Mouse (Mus musculus): ENCODE data around the gene Nxf3. TPM values are rescaled to one million over a fixed set of nuclear protein-coding genes. Genes with fewer than 3 reads are reported as not detected.
"Not testable (repeated sequence)": the region's sequence is repeated elsewhere in the genome, so short reads cannot be mapped to it uniquely, and the experiment has no call there.

The Nxf3 gene
- polyA plus RNA-seq, 1 experiment from 2014 or later = not detected

DNA sequence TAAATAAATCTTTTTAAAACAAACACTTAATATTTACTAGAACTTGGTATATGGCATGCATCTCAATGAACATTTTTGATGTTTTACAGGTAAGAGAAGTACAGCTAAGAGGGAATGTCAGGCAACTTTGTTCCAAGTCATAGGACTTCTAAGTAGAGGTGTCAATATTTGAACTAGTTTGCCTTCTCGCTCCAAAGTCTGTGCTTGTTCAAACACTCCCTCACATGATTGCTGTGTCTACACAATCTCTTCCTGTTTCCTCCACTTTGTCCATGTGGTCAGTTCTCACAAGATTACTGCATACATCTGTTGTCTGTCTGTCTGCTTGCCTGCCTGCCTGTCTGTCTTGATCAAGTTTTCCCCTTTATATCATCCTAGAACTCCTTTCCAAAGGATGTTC, 24.4 kb downstream of the Nxf3 start:
- Histone ChIP-seq H3K4me2 (ENCODE audit: low read length) (no peak overlapping the region), H3K27ac (no peak overlapping the region), H3K9me3 (replicated peaks; ENCODE audit: low read length) (no peaks in the 10 kb centered on the region), H3K4me1 (replicated peaks; ENCODE audit: insufficient read depth, low read length) (no peaks in the 10 kb centered on the region), H3K9ac (ENCODE audit: low read depth, low read length) (no peak overlapping the region), H3K4me3 (replicated peaks; ENCODE audit: low read depth, low read length) (no peak overlapping the region), H3K36me3 (ENCODE audit: insufficient read depth, low read length) (no peaks in the 10 kb centered on the region), H3K27me3 (ENCODE audit: insufficient read depth, low read length) (no peaks in the 10 kb centered on the region)
- WGBS = 74% methylated on average over 1 of the region's 1 CpGs
- DNase-seq (ENCODE audit: low spot score) (no peak), ATAC-seq (replicated peaks; ENCODE audit: low FRiP score, low read depth) (no peak)
- no peak for TF ChIP-seq CTCF (IDR thresholded peaks at IDR 0.05; ENCODE audit: low read depth)

DNA sequence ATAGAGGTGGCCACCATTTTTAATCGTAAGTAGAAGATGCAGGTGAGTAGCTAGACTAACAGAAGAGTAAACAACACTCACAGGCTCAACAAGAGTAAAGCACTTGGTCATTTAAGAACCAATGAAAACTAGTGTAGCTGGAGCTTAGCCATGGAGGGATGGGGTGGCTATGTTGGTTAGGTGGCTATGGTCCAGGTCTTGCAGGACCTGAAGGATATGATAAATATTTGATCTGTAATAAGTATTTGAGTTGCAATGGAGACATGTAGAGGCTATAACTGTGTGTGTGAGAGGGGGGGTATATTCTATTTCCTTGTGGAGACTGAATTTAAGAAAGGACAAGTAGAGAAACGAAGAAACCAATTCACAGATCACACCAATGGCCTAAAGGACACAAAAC, 33.8 kb downstream of the Nxf3 start:
- H3K9me3 ChIP-seq (replicated peaks; ENCODE audit: low read length) = no peaks in the 10 kb centered on the region
- no peak overlapping the region for H3K4me3 ChIP-seq (replicated peaks; ENCODE audit: low read depth, low read length)
- H3K4me1 ChIP-seq (replicated peaks; ENCODE audit: insufficient read depth, low read length) = no peaks in the 10 kb centered on the region
- no peak for DNase-seq (ENCODE audit: low spot score)
- TF ChIP-seq CTCF (IDR thresholded peaks at IDR 0.05; ENCODE audit: low read depth) = no peak
- no peak overlapping the region for H3K9ac ChIP-seq (ENCODE audit: low read depth, low read length)
- no peaks in the 10 kb centered on the region for H3K36me3 ChIP-seq (ENCODE audit: insufficient read depth, low read length)
- H3K27ac ChIP-seq = no peak overlapping the region
- H3K4me2 ChIP-seq (ENCODE audit: low read length) = no peak overlapping the region
- ATAC-seq (replicated peaks; ENCODE audit: low FRiP score, low read depth) = no peak
- no peaks in the 10 kb centered on the region for H3K27me3 ChIP-seq (ENCODE audit: insufficient read depth, low read length)
- 74% methylated on average over 2 of the region's 2 CpGs for WGBS

- H3K27me3 ChIP-seq (ENCODE audit: insufficient read depth, low read length) = no peaks in the 10 kb centered on the region
- H3K4me3 ChIP-seq (replicated peaks; ENCODE audit: low read depth, low read length) = no peak overlapping the region
- no peaks in the 10 kb centered on the region for H3K36me3 ChIP-seq (ENCODE audit: insufficient read depth, low read length)
- WGBS = 18% methylated on average over 5 of the region's 5 CpGs
- H3K27ac ChIP-seq = no peak overlapping the region
- no peaks in the 10 kb centered on the region for H3K9me3 ChIP-seq (replicated peaks; ENCODE audit: low read length)
- no peak overlapping the region for H3K9ac ChIP-seq (ENCODE audit: low read depth, low read length)
- ATAC-seq (replicated peaks; ENCODE audit: low FRiP score, low read depth) = 0 out of 2 replicates have a peak, but pooled peaks have one; percentile 59
- H3K4me1 ChIP-seq (replicated peaks; ENCODE audit: insufficient read depth, low read length) = no peaks in the 10 kb centered on the region
- TF ChIP-seq CTCF (IDR thresholded peaks at IDR 0.05; ENCODE audit: low read depth) = peak; percentile 81
- peak; percentile 81 for DNase-seq (ENCODE audit: low spot score)
- no peak overlapping the region for H3K4me2 ChIP-seq (ENCODE audit: low read length)
Measured at GRCm38 (mm10) chrX:136047528-136047927, 37.5 kb downstream of the Nxf3 start.

- no peak for TF ChIP-seq CTCF (IDR thresholded peaks at IDR 0.05; ENCODE audit: low read depth)
- Histone ChIP-seq H3K9ac (ENCODE audit: low read depth, low read length) (no peak overlapping the region), H3K36me3 (ENCODE audit: insufficient read depth, low read length) (no peaks in the 10 kb centered on the region), H3K4me2 (ENCODE audit: low read length) (no peak overlapping the region), H3K27ac (no peak overlapping the region), H3K4me1 (replicated peaks; ENCODE audit: insufficient read depth, low read length) (no peaks in the 10 kb centered on the region), H3K27me3 (ENCODE audit: insufficient read depth, low read length) (no peaks in the 10 kb centered on the region), H3K9me3 (replicated peaks; ENCODE audit: low read length) (no peaks in the 10 kb centered on the region), H3K4me3 (replicated peaks; ENCODE audit: low read depth, low read length) (no peak overlapping the region)
- ATAC-seq (replicated peaks; ENCODE audit: low FRiP score, low read depth) (no peak), DNase-seq (ENCODE audit: low spot score) (no peak)
- WGBS = 92% methylated on average over 1 of the region's 1 CpGs
Measured at GRCm38 (mm10) chrX:136043726-136044125, 41.3 kb downstream of the Nxf3 start.

DNA sequence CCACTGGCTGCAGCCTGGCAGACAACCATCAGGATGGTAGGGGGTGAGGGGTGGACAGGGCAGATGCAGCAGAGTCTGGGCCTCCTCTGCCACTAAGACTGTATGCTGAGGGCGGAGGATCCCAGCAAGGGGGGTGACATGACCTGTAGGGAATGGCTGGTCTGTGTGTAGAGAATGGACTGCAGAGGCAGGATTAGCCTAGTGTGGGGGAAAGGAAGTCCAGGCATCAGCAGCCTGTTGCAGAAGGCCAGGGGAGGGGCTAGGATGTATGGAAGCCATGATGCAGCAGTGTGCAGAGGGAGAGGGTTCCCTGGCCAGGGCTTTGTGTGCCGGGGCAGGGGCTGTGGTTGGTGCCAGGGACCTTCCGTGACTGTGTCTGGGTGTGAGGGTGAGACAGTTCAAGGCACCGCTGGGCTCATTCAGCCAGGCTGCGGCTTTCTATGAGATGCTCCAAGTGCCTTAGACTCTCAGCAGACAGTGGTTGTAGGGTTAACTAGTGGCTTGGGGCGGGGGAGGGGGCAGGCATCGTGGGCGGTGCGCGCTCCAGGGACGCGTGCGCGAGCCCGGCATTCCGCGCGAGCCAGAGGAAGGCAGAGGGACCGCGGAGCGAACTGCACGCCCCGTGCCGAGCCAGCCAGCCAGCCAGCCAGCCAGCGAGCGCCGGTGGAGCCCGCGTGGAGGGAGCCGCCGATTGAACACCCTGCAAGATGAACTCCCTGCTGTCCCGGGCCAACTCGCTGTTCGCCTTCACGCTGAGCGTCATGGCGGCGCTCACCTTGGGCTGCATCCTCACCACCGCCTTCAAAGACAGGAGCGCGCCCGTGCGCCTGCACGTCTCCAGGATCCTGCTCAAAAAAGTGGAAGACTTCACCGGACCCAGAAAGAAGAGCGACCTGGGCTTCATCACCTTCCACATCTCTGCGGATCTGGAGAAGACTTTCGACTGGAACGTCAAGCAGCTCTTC, 52.0 kb downstream of the Nxf3 start, which contains the start of gene Arxes1:
Arxes1 (plus strand) TSS at position 569 of the 965 bp plus-strand sequence.
- not testable (repeated sequence) for H3K4me1 ChIP-seq (replicated peaks; ENCODE audit: insufficient read depth, low read length); H3K27ac ChIP-seq; H3K36me3 ChIP-seq (ENCODE audit: insufficient read depth, low read length); H3K9ac ChIP-seq (ENCODE audit: low read depth, low read length); H3K27me3 ChIP-seq (ENCODE audit: insufficient read depth, low read length); H3K9me3 ChIP-seq (replicated peaks; ENCODE audit: low read length); H3K4me3 ChIP-seq (replicated peaks; ENCODE audit: low read depth, low read length)
- 20% methylated on average over 14 of the region's 49 CpGs for WGBS
- ATAC-seq (replicated peaks; ENCODE audit: low FRiP score, low read depth) (peak; percentile 92), DNase-seq (ENCODE audit: low spot score) (peak; percentile 30)
- H3K4me2 ChIP-seq (ENCODE audit: low read length) = peak within 1 kb of the TSS; percentile 31; the same call in 1 of the 2 replicates

- TF ChIP-seq CTCF (IDR thresholded peaks at IDR 0.05; ENCODE audit: low read depth) = no peak
- ATAC-seq (replicated peaks; ENCODE audit: low FRiP score, low read depth) = no peak
- no peak overlapping the region for H3K9ac ChIP-seq (ENCODE audit: low read depth, low read length)
- no peak overlapping the region for H3K4me2 ChIP-seq (ENCODE audit: low read length)
- no peaks in the 10 kb centered on the region for H3K27me3 ChIP-seq (ENCODE audit: insufficient read depth, low read length)
- H3K4me3 ChIP-seq (replicated peaks; ENCODE audit: low read depth, low read length) = no peak overlapping the region
- H3K36me3 ChIP-seq (ENCODE audit: insufficient read depth, low read length) = no peaks in the 10 kb centered on the region
- no peak for DNase-seq (ENCODE audit: low spot score)
- 62% methylated on average over 1 of the region's 1 CpGs for WGBS
- no peaks in the 10 kb centered on the region for H3K9me3 ChIP-seq (replicated peaks; ENCODE audit: low read length)
- H3K4me1 ChIP-seq (replicated peaks; ENCODE audit: insufficient read depth, low read length) = no peaks in the 10 kb centered on the region
- H3K27ac ChIP-seq = no peak overlapping the region
Measured at GRCm38 (mm10) chrX:136030331-136030730, 54.7 kb downstream of the Nxf3 start.

Other genes starting within 250 kb of the Nxf3 start
- 14.1 and 15.8 TPM in 2 replicates for gene Gprasp2, start 246.2 kb downstream of the Nxf3 start, polyA plus RNA-seq (2015; fragmentation: Nextera tagmentation; extraction: Ambion mirVana)
- 111 and 117 TPM in 2 replicates for gene Arxes2, start 91.4 kb downstream of the Nxf3 start, polyA plus RNA-seq (2015; fragmentation: Nextera tagmentation; extraction: Ambion mirVana)
- gene Arxes1, start 51.9 kb downstream of the Nxf3 start, polyA plus RNA-seq (2015; fragmentation: Nextera tagmentation; extraction: Ambion mirVana) = 24.6 and 25.5 TPM in 2 replicates
- 74.9 and 76.2 TPM in 2 replicates for gene Bex2, start 17.0 kb downstream of the Nxf3 start, polyA plus RNA-seq (2015; fragmentation: Nextera tagmentation; extraction: Ambion mirVana)
- 59.2 and 59.8 TPM in 2 replicates for gene Bex4, start 53.7 kb upstream of the Nxf3 start, polyA plus RNA-seq (2015; fragmentation: Nextera tagmentation; extraction: Ambion mirVana)
- gene Tceal8, start 87.1 kb upstream of the Nxf3 start, polyA plus RNA-seq (2015; fragmentation: Nextera tagmentation; extraction: Ambion mirVana) = 206 and 209 TPM in 2 replicates
- gene Tceal5, start 118.6 kb upstream of the Nxf3 start, polyA plus RNA-seq (2015; fragmentation: Nextera tagmentation; extraction: Ambion mirVana) = 2.6 and 2.9 TPM in 2 replicates
- 0.16 TPM in 1 of 2 replicates, not detected in the other for gene Tceal7, start 129.5 kb upstream of the Nxf3 start, polyA plus RNA-seq (2015; fragmentation: Nextera tagmentation; extraction: Ambion mirVana)
- gene Bex1, start 130.3 kb upstream of the Nxf3 start, polyA plus RNA-seq (2015; fragmentation: Nextera tagmentation; extraction: Ambion mirVana) = 53.0 and 54.7 TPM in 2 replicates
- 579 and 580 TPM in 2 replicates for gene Tceal9, start 159.8 kb upstream of the Nxf3 start, polyA plus RNA-seq (2015; fragmentation: Nextera tagmentation; extraction: Ambion mirVana)
- 430 and 466 TPM in 2 replicates for gene Bex3, start 185.0 kb upstream of the Nxf3 start, polyA plus RNA-seq (2015; fragmentation: Nextera tagmentation; extraction: Ambion mirVana)